Mouse (Mus musculus) cortical plate, adult 2 months (tissue): ENCODE data around the gene Naa15.

ENCODE experiments used
- CTCF ChIP-seq: fragments of 200-500 bp; IDR thresholded peaks from 2 replicates; pipeline ENCODE4 v1.5.1; 2011; ENCODE audit warnings: mild to moderate bottlenecking, control low read depth, low read length; ENCODE audit not compliant: insufficient read depth; ENCODE audit errors: extremely low read depth
- POLR2A ChIP-seq: fragments of 200-500 bp; IDR thresholded peaks from 2 replicates; pipeline ENCODE4 v1.6.1; 2011; ENCODE audit warnings: mild to moderate bottlenecking, low read length, control low read depth; ENCODE audit not compliant: insufficient read depth; ENCODE audit errors: extremely low read depth

- TF ChIP-seq CTCF (no peak), POLR2A (no peak)
Measured at GRCm38 (mm10) chr3:51434871-51435595, 20.1 kb downstream of the Naa15 start.
